Mouse (Mus musculus) embryonic facial prominence, embryonic 13.5 days (tissue): Measurements from ENCODE around the gene Nupl1. TPM values are rescaled to one million over a fixed set of nuclear protein-coding genes. Genes with fewer than 3 reads are reported as not detected.

ENCODE experiments used
- ATAC-seq: fragments of 200-750 bp; cut with Nextera tagmentation; 2 replicates; pipeline ENCODE4 v1.8.0; 2017; ENCODE audit warnings: low read depth; ENCODE audit not compliant: insufficient number of reproducible peaks, insufficient read depth, low FRiP score, low TSS enrichment
- H3K27ac ChIP-seq: fragments of 300-500 bp; sonication (generic); 2 replicates; pipeline ENCODE4 v1.5.1; 2015; ENCODE audit warnings: moderate library complexity, mild to moderate bottlenecking, inconsistent platforms
- H3K27me3 ChIP-seq: fragments of 300-500 bp; sonication (generic); 2 replicates; pipeline ENCODE4 v1.6.1; 2015; ENCODE audit warnings: mild to moderate bottlenecking, inconsistent platforms
- H3K36me3 ChIP-seq: fragments of 300-500 bp; sonication (generic); 2 replicates; pipeline ENCODE4 v1.6.1; 2015; ENCODE audit warnings: mild to moderate bottlenecking, inconsistent platforms
- H3K4me1 ChIP-seq: fragments of 300-500 bp; sonication (generic); 2 replicates; pipeline ENCODE4 v1.6.1; 2015; ENCODE audit warnings: inconsistent platforms
- H3K4me2 ChIP-seq: fragments of 300-500 bp; sonication (generic); 2 replicates; pipeline ENCODE4 v1.6.1; 2015; ENCODE audit warnings: moderate library complexity, mild to moderate bottlenecking, inconsistent platforms
- H3K4me3 ChIP-seq: fragments of 300-500 bp; sonication (generic); 2 replicates; pipeline ENCODE4 v1.5.1; 2015; ENCODE audit warnings: mild to moderate bottlenecking, inconsistent platforms
- H3K9ac ChIP-seq: fragments of 300-500 bp; sonication (generic); 2 replicates; pipeline ENCODE4 v1.6.1; 2015; ENCODE audit warnings: mild to moderate bottlenecking, inconsistent platforms
- H3K9me3 ChIP-seq: fragments of 300-500 bp; sonication (generic); 2 replicates; pipeline ENCODE4 v1.6.1; 2016; ENCODE audit warnings: inconsistent platforms
- WGBS: fragments of 180-500 bp; shearing (Covaris S2); methylation state at CpG from one replicate; pipeline ENCODE4 v1.1.7; 2015; ENCODE audit warnings: mixed read lengths; 5-methylcytosine and 5-hydroxymethylcytosine counted together
- polyA plus RNA-seq: library from polyadenylated mRNA; unstranded; fragments of >200 nt; fragmentation: Nextera tagmentation; extraction: Ambion mirVana; gene quantifications from 2 replicates; pipeline ENCODE4 v1.2.1, GENCODE M21; 2015

Gene Nupl1
- polyA plus RNA-seq, 1 experiment from 2014 or later = not detected

DNA sequence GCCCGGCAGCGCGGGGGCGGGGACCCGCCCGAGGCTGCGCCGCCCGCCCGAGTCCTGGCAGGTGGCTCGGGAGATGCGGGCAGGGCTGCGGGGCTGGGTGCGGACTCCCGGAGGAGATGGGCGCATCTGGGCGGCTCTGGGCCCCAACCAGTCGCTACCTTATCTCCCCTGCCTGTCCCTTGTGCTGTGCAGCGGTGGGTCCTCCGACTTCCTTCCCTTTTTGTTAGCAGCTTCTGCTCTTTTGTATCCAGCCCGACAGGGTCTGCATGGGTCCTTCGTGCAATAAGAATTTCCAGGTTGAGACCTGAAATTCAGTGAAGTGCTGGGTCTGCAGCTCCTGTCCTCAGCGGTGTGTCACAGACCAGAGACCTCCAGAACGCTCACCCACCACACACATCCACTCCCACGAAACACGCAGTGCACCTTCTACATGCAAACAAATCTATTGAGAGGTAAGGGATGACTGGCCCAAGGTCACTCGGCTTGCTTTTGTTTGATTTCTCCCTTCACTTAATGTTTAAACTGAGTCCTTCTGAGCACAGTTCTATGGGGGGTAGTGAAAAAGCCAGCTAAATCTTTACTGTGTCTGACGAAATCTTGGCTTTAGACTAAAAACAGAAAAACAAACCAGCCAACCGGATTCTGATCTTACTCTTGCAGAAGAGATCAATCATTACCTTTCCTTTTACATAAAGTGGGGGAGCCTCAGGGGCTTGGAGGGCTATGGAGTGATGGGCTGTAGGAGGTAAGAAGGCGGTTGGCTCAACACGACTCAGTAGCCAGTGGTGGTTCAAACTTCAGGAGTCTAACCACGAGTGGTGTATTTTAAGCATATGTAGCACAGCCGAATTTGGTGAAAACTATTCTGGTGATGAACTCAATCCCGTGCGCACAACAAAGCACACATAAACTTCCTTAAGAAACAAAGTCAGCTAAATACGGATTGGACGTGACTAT, 73.3 kb downstream of the Nupl1 start:
- peak; percentile 17; the same call in 1 of the 2 replicates for ATAC-seq
- Histone ChIP-seq H3K27ac (no peak overlapping the region), H3K27me3 (peaks cover 62% of the 10 kb centered on the region), H3K4me2 (peak overlapping the region; percentile 99), H3K9ac (peak overlapping the region; percentile 71), H3K9me3 (no peaks in the 10 kb centered on the region), H3K4me1 (peaks cover 7% of the 10 kb centered on the region; the same call in 1 of the 2 replicates), H3K4me3 (peak overlapping the region; percentile 70), H3K36me3 (no peaks in the 10 kb centered on the region)
- WGBS = 19% methylated on average over 37 of the region's 37 CpGs

DNA sequence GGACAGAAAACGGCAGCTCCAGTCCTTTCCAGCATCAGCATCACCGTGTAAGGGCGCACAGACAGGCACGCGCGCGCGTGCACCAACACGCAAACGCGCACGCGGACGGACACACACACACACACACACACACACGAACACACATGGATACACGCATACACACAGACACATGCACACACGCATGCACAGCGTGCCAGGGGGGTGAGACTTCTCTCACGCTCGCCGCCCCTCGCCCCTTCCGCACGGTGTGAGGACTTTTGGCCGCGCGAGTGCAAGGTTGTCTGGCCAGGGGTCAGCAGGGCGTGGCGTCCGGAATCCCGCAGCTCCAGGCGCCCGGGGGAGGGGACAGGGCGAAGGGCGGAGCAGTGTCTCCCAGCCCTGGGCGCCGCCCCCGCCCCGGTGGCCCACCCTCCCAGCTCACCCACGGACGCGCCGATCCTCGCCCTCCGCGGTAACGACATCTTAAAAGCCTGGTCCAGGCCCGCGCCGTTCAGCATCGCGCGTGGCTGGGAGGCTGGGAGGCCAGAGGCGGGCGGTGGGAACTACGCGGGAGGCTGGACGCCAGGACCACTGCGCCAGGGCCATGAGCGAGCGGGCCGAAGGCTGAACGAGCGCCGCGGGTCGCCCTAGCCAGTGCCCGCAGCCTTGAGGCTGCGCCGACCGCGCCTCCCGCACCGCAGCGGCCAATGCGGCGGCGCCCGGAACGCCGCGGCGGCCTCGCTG, 74.2 kb downstream of the Nupl1 start:
- Histone ChIP-seq H3K36me3 (no peaks in the 10 kb centered on the region), H3K27me3 (peaks cover 65% of the 10 kb centered on the region), H3K4me3 (peak overlapping the region; percentile 70), H3K9ac (peak overlapping the region; percentile 71), H3K9me3 (no peaks in the 10 kb centered on the region), H3K27ac (no peak overlapping the region), H3K4me2 (peak overlapping the region; percentile 99), H3K4me1 (peaks cover 7% of the 10 kb centered on the region; the same call in 1 of the 2 replicates)
- WGBS = under 1% methylated on average over 80 of the region's 84 CpGs
- ATAC-seq = peak; percentile 52; the same call in 1 of the 2 replicates

DNA sequence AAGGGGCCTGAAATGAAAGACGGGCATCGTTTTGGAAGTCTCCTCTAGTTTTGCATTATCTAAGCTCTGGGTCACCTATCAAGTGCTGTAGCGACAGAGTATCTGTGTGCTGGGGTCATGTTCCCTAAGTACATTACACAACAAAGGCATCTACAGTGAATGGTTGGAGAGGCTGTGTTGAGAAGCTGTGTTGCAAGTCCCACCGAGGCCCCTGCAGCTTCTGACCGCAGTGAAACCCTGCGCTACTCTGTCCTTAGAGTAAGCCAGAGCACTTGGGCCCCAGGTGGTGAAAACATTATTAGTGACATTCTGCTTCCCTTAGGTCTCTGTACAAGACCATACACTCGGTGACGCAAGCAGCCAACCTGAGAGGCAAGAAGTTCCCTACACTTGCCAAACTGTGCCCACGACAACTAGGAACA, 74.8 kb downstream of the Nupl1 start:
- WGBS = 26% methylated on average over 9 of the region's 9 CpGs
- Histone ChIP-seq H3K27ac (no peak overlapping the region), H3K4me1 (peaks cover 7% of the 10 kb centered on the region; the same call in 1 of the 2 replicates), H3K9ac (peak overlapping the region; percentile 71; the same call in 1 of the 2 replicates), H3K4me2 (peak overlapping the region; percentile 99), H3K27me3 (peaks cover 65% of the 10 kb centered on the region), H3K9me3 (no peaks in the 10 kb centered on the region), H3K36me3 (no peaks in the 10 kb centered on the region), H3K4me3 (peak overlapping the region; percentile 70)
- no peak for ATAC-seq

DNA sequence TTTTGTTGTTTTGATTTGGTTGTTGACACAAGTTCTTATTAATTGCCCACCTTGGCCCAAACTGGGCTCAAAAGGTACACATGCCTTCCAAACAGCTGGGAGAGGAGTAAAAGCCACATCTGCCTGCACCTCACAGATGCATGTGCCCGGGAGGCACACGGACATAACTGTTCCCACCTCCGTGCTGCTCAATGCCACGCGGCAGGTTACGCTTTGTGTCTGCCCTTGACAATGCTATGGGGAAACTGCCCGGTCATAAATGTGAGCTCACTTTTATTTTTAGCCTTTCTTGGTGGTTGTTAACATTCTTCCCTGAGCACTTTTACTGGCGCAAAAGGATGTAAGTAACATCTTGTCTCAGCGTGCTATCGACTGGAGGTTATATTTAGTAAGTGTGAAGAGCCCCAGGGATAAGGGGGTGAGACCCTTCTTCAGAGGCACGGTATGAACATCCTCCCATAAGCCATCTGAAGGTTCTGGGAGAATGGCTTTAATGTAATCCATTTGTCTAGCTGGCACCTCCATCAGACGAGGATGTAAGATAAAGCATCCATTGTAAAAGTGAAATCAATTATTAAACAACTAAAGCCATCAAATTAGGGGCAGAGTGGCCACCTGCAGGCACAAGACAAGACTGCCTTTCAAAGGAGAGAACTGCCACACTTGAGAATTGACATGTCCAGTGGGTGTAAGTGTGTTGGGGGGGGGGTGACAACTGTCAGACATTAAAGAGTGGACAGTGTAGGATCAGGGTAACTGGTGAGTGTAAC, 78.8 kb downstream of the Nupl1 start:
- Histone ChIP-seq H3K9me3 (no peaks in the 10 kb centered on the region), H3K4me1 (peaks cover 3% of the 10 kb centered on the region; the same call in 1 of the 2 replicates), H3K4me3 (no peak overlapping the region), H3K9ac (no peak overlapping the region), H3K36me3 (no peaks in the 10 kb centered on the region), H3K27ac (no peak overlapping the region), H3K27me3 (peaks cover 44% of the 10 kb centered on the region), H3K4me2 (no peak overlapping the region)
- 62% methylated on average over 12 of the region's 12 CpGs for WGBS
- ATAC-seq = no peak

DNA sequence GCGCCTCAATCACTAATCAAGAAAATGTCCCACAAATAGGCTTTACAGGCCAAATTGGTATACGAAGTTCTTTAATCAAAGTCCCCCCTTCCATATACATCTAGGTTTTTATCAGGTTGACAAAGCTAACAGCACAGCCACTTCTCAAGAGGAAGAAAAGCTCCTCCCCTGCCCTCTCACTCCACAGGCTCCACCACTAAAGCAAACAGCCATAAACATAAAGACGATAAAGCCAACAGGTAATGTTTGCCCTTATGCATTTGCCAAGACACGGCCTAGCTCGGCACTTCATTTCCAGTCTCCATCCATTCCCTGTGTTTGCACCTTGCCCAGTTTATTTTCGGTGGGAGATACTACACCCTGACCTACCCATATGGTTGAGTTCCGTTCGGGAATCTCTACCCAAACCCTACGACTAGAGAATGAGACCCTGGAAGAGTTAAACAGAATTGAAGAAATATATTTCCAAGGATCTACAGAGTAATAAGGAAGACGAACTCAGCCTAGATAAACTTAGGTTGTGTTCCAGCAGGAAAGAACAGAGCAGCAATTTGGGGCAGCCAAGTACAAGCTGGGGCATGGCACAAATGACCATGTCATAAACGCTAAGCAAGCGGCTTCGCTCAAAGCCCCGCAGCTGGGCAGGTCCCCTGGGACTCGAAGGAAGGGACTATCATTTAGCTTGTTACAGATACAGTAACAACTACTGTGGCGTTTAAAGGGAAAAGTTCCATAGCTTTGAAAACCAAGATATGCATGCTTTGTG, 80.2 kb downstream of the Nupl1 start:
- Histone ChIP-seq H3K4me3 (no peak overlapping the region), H3K36me3 (no peaks in the 10 kb centered on the region), H3K4me1 (no peaks in the 10 kb centered on the region), H3K4me2 (no peak overlapping the region), H3K27me3 (peaks cover 29% of the 10 kb centered on the region), H3K9me3 (no peaks in the 10 kb centered on the region), H3K9ac (no peak overlapping the region), H3K27ac (no peak overlapping the region)
- no peak for ATAC-seq
- WGBS = 81% methylated on average over 16 of the region's 16 CpGs

DNA sequence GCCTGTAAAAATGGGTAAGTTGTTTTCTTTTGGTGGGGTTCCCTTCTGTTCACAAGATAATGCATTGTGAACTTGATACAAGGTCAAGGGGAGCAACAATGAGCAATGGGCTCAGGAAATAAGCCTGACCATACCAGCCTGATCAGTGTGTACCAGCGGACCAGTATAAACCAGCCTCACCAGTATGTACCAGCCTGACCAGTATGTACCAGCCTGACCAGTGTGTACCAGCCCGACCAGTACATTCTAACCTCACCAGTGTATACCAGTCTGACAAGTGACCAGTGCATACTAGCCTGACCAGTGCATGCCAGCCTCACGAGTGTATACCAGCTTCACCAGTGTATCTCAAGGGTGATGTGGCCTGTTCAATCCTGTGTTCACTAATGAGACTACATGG, 87.9 kb downstream of the Nupl1 start:
- ATAC-seq = no peak
- no peaks in the 10 kb centered on the region for H3K27me3 ChIP-seq
- H3K9ac ChIP-seq = no peak overlapping the region
- H3K27ac ChIP-seq = no peak overlapping the region
- 83% methylated on average over 3 of the region's 3 CpGs for WGBS
- no peaks in the 10 kb centered on the region for H3K36me3 ChIP-seq
- no peak overlapping the region for H3K4me2 ChIP-seq
- no peaks in the 10 kb centered on the region for H3K9me3 ChIP-seq
- H3K4me3 ChIP-seq = no peak overlapping the region
- no peaks in the 10 kb centered on the region for H3K4me1 ChIP-seq

DNA sequence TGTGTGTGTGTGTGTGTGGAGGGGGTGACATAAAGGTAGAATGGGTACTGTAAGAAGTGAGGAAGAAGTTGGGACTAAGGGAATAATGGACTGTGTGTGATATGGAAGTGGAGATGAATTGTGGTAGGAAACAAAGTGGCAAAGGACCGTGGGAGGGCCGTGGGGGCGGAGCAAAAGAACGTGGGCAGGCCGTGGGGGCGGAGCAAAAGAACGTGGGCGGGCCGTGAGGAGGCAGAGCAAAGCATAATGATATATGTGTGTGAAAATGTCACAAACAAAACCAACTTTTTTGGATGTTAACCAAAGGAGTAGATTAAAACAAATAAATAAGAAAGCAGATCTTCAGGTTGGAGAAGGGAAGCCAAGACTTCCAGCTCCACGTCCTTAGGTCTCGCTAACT, 98.9 kb downstream of the Nupl1 start:
- Histone ChIP-seq H3K27ac (no peak overlapping the region), H3K9me3 (no peaks in the 10 kb centered on the region), H3K4me3 (no peak overlapping the region), H3K4me1 (no peaks in the 10 kb centered on the region), H3K27me3 (no peaks in the 10 kb centered on the region), H3K9ac (no peak overlapping the region), H3K4me2 (no peak overlapping the region), H3K36me3 (no peaks in the 10 kb centered on the region)
- WGBS = 82% methylated on average over 11 of the region's 11 CpGs
- no peak for ATAC-seq

GRCm38 (mm10) chr14:60148893-60149292, 102.3 kb downstream of the Nupl1 start:
- Histone ChIP-seq H3K9ac (no peak overlapping the region), H3K36me3 (no peaks in the 10 kb centered on the region), H3K27ac (no peak overlapping the region), H3K4me3 (no peak overlapping the region), H3K4me2 (no peak overlapping the region), H3K27me3 (no peaks in the 10 kb centered on the region), H3K9me3 (no peaks in the 10 kb centered on the region), H3K4me1 (no peaks in the 10 kb centered on the region)
- no peak for ATAC-seq
- WGBS = 45% methylated on average over 3 of the region's 3 CpGs

GRCm38 (mm10) chr14:60143234-60143633, 108.0 kb downstream of the Nupl1 start:
- Histone ChIP-seq H3K9ac (no peak overlapping the region), H3K27me3 (no peaks in the 10 kb centered on the region), H3K36me3 (no peaks in the 10 kb centered on the region), H3K4me2 (no peak overlapping the region), H3K4me3 (no peak overlapping the region), H3K9me3 (no peaks in the 10 kb centered on the region), H3K4me1 (no peaks in the 10 kb centered on the region), H3K27ac (no peak overlapping the region)
- ATAC-seq = no peak
- 70% methylated on average over 10 of the region's 10 CpGs for WGBS

DNA sequence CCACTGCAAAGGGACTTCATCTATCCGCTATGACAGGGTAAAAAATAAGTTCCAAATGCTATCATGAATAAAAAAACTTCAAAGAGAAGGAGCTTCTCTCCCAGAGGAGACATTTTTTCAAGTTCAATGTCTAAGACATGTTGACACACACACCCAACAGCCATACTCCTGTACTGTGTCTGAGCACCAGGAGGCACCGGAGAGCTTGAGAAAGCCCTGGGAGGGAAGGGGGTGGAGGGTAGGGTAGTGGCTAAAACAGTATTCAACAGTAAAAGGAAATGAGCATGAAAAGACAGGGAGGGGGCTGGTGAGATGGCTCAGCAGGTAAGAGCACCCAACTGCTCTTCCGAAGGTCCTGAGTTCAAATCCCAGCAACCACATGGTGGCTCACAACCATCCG, 112.9 kb downstream of the Nupl1 start:
- Histone ChIP-seq H3K27me3 (no peaks in the 10 kb centered on the region), H3K27ac (no peak overlapping the region), H3K4me3 (no peak overlapping the region), H3K9ac (no peak overlapping the region), H3K9me3 (no peaks in the 10 kb centered on the region), H3K36me3 (no peaks in the 10 kb centered on the region), H3K4me2 (no peak overlapping the region), H3K4me1 (no peaks in the 10 kb centered on the region)
- ATAC-seq = no peak
- 87% methylated on average over 4 of the region's 4 CpGs for WGBS

DNA sequence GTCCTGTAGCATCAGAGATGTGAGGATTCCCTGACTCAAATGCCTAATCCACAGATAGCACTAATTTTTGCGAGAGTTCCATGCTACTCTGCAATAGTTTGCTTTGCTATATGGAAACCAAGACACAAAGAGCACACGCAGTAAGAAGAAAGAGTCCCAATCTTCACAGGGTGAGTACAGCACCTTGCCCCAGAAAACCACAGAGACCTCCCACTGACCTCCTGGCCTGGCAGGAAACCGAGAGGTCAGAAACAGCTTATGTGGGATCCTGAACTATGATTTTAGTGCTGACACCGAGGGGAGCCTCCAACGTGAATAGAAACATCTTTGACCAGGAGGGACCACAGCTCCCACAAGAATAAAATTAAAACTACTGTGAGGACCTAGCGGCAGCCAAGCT, 113.4 kb downstream of the Nupl1 start:
- Histone ChIP-seq H3K9ac (no peak overlapping the region), H3K4me2 (no peak overlapping the region), H3K4me3 (no peak overlapping the region), H3K36me3 (no peaks in the 10 kb centered on the region), H3K27me3 (no peaks in the 10 kb centered on the region), H3K27ac (no peak overlapping the region), H3K9me3 (no peaks in the 10 kb centered on the region), H3K4me1 (no peaks in the 10 kb centered on the region)
- 71% methylated on average over 6 of the region's 6 CpGs for WGBS
- ATAC-seq = no peak
